Mouse (Mus musculus) G1E (cell line): ENCODE results near the gene Rsph4a.

Experiments
- GATA1 ChIP-seq: IDR thresholded peaks from 2 replicates; pipeline ENCODE4 v1.6.1; 2012; ENCODE audit warnings: borderline replicate concordance, low read length, inconsistent platforms, mixed read lengths
- POLR2AphosphoS5 ChIP-seq: IDR thresholded peaks from 2 replicates; pipeline ENCODE4 v1.6.1; 2012; ENCODE audit warnings: low read depth, low read length, inconsistent platforms; ENCODE audit not compliant: insufficient replicate concordance

- TF ChIP-seq POLR2AphosphoS5 = no peak
- TF ChIP-seq GATA1 = no peak
Observed at GRCm38 (mm10) chr10:33950803-33951583, 46.1 kb downstream of the Rsph4a start, which contains the start of gene Zup1.
